Mouse (Mus musculus) E14TG2a.4 (cell line): ENCODE data around the gene R3hdm4.

ENCODE experiments used
- CTCF ChIP-seq: conservative IDR thresholded peaks from 2 replicates; pipeline ENCODE4 v1.5.1; 2014; ENCODE audit warnings: low read length
- NANOG ChIP-seq: IDR thresholded peaks from 2 replicates; pipeline ENCODE4 v1.6.1; 2014; ENCODE audit warnings: borderline replicate concordance, low read length, mixed read lengths

DNA sequence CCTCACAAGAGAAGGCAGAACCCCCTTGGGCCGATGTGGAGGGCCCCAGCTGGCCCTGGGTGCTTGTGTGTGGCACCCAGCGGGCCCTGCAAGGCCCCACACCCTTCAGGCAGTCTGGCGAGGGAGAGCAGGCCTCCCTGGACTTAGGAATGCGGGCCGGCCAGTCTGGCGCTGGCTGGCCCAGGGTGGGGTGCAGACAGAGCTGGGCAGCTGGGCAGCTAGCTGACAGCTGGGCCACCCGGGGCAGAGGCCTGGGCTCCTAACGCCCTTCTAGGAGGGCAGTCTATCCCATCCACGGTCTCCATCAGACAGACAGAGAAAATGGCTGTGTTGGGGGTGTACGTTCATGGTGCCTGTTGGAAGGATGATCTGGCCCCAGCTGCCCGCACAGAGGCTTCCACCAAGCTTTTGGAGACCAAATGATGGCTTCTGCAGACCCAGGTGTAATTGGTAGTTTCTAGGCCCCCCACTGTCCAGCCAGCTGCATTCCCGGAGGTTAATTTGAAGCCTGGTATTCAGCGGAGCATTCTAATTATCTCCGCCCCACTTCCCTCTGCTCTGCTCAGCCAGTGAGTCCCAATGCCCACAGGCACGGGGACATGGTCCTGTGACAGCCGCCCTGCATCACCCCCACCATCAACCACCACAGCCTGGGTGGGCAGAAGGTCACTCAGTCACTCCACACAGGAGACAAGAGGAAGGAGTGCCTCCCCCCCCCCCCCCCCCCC lies 24.7 kb upstream of the R3hdm4 start:
- no peak for TF ChIP-seq CTCF
- no peak for TF ChIP-seq NANOG
